Mouse (Mus musculus) kidney, adult 2 months (tissue): ENCODE results near the gene Plekho1.

Experiments
- CTCF ChIP-seq: fragments of 200-500 bp; conservative IDR thresholded peaks from 2 replicates; pipeline ENCODE4 v1.5.1; 2011; ENCODE audit warnings: low read depth, mild to moderate bottlenecking, control low read depth, low read length, moderate library complexity, mixed read lengths; ENCODE audit not compliant: insufficient read depth, insufficient read length
- POLR2A ChIP-seq: fragments of 200-500 bp; IDR thresholded peaks from one replicate; pipeline ENCODE4 v1.6.1; 2011; ENCODE audit warnings: low read depth, low read length, control low read depth

DNA sequence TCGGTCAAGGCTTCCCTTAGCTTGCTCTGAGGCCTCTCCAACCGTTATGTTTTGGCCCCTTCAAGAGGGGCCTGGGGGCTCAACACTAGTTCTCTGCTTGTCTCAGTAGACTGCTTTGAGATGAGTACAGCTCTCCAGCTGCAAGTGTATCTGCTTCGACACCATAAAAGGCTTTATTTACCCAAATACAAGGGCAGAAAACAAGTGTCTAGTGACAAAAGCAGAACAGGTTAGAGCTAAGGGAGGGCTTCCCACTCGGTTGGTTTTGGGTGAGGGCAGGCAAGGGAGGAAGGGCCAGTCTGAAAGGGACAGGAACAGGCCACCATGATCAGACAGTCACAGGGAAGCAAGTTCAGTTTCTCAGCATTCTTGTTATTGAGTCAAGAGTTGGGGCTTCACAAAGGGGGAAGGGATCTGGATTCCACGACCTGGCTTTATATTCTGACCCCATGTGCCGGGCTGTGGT, 1.4 kb downstream of the Plekho1 start:
- TF ChIP-seq POLR2A = no peak
- no peak for TF ChIP-seq CTCF
